Mouse (Mus musculus) heart, adult 11 months (tissue): Measurements from ENCODE around the gene Grb7.

Experiments
- DNase-seq: peaks from one replicate; pipeline ENCODE4 v3.0.0; 2022

Gene Grb7

GRCm38 (mm10) chr11:98446213-98446561 lies at the start of gene Grb7:
Gene Grb7 (plus strand): TSS chr11:98446394.
- peak; percentile 92 for DNase-seq

- DNase-seq, result peak; percentile 91
These were observed 48.2 kb upstream of the Grb7 start for GRCm38 (mm10) chr11:98397946-98398345.

- DNase-seq, result peak; percentile 99
These were observed 46.0 kb upstream of the Grb7 start, which contains the start of gene Pgap3 for GRCm38 (mm10) chr11:98400161-98400726. Gene Pgap3 (minus strand): TSS chr11:98400490.

GRCm38 (mm10) chr11:98400816-98401215 lies 45.4 kb upstream of the Grb7 start:
- DNase-seq, result peak; percentile 87

- DNase-seq, result no peak
These were observed 39.6 kb upstream of the Grb7 start for GRCm38 (mm10) chr11:98406621-98407020.

- DNase-seq, result no peak
These were observed 37.3 kb upstream of the Grb7 start for GRCm38 (mm10) chr11:98408872-98409271.

GRCm38 (mm10) chr11:98409341-98409822 lies 36.8 kb upstream of the Grb7 start:
- DNase-seq, result no peak

GRCm38 (mm10) chr11:98412273-98412796 lies 33.9 kb upstream of the Grb7 start, which contains the start of gene Erbb2:
Gene Erbb2 (plus strand): TSS chr11:98412470.
- peak; percentile 98 for DNase-seq

GRCm38 (mm10) chr11:98412797-98413301 lies 33.3 kb upstream of the Grb7 start:
- DNase-seq, result peak; percentile 95

- no peak for DNase-seq
These were observed 32.5 kb upstream of the Grb7 start for GRCm38 (mm10) chr11:98413731-98414130.

GRCm38 (mm10) chr11:98414162-98414561 lies 32.0 kb upstream of the Grb7 start:
- DNase-seq, result no peak

GRCm38 (mm10) chr11:98417074-98417473 lies 29.1 kb upstream of the Grb7 start:
- DNase-seq, result no peak

GRCm38 (mm10) chr11:98418273-98418672 lies 27.9 kb upstream of the Grb7 start:
- no peak for DNase-seq

GRCm38 (mm10) chr11:98418939-98419547 lies 27.2 kb upstream of the Grb7 start:
- no peak for DNase-seq

GRCm38 (mm10) chr11:98426592-98426991 lies 19.6 kb upstream of the Grb7 start:
- DNase-seq, result no peak

- peak; percentile 89 for DNase-seq
These were observed 17.8 kb upstream of the Grb7 start for GRCm38 (mm10) chr11:98428436-98428835.

- DNase-seq, result peak; percentile 86
These were observed 14.3 kb upstream of the Grb7 start for GRCm38 (mm10) chr11:98431743-98432502.

GRCm38 (mm10) chr11:98435723-98436122 lies 10.5 kb upstream of the Grb7 start:
- DNase-seq, result peak; percentile 90

GRCm38 (mm10) chr11:98437441-98437840 lies 8.8 kb upstream of the Grb7 start:
- no peak for DNase-seq

GRCm38 (mm10) chr11:98438331-98439158 lies 7.6 kb upstream of the Grb7 start, which contains the start of gene Mien1:
Gene Mien1 (minus strand): TSS chr11:98438991.
- peak; percentile 99 for DNase-seq

- no peak for DNase-seq
These were observed 2.5 kb upstream of the Grb7 start for GRCm38 (mm10) chr11:98443688-98444087.

- no peak for DNase-seq
These were observed 956 bp upstream of the Grb7 start for GRCm38 (mm10) chr11:98445238-98445637.
